Mouse (Mus musculus): ENCODE data around the gene Igbp1b.

The Igbp1b gene

DNA sequence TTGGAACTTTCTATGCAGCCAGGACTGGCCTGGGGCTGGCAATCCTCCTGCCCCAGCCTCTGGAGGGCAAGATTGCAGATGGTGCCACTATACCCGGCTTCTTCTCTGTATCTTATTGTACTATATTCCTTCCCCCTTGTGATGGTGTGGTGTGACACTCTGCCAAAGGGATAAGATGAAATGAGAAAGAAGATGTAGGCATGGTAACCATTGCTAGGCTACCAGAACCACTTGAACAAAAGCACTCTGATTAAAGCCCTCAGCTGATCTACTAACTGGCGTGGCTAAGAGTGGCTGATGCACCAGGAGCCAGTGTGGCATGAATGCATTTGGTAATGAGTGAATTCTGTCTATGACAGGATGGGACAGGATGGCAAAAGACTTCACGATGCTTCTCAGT is at the start of gene Igbp1b:
Gene Igbp1b, minus strand, starts transcription at position 29 of the 400 bp plus-strand sequence.
- in situ Hi-C loops (cut with MboI, MseI) = no loop called here

DNA sequence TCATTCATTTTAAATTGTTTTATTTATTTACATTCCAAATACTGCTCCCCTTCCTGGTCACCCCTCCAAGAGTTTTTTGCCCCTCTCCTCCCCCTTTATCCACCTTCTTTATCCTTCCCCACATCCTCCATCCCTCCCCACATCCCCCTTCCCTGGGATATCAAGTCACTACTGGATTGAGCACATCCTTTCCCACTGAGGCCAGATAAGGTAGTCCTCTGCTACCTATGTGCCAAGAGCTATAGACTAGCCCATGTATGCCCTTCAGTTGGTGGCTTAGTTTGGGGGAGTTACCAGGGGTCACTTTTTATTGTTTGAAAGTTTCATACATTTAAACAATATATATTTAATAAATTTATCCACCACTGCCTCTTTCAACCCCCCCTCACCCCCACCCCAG is 24.6 kb upstream of the Igbp1b start:
- in situ Hi-C loops (cut with MboI, MseI) = no loop called here

DNA sequence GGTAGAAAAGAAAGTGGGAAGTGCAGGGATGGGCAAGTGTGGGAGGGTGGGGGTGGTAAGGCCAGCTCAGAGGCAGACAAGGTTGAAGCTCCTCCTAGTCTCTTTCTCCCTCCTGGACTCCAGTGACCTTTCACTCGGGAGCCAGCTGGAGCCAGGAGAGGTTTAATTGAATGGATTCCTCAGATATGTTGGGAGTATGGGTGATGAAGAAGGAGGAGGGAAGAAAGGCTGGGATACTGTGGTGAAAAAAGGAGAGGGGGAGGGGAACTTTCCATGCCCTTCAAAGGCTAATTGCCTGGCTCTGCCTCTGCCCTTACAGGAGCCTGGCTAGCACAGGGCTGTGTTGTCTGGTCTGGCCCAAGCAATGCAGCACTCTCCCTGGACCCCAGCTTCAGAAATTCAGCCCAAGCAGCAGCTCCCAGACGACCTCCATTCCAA is 14.4 kb upstream of the Igbp1b start:
- in situ Hi-C loops (cut with MboI, MseI) = no loop called here

DNA sequence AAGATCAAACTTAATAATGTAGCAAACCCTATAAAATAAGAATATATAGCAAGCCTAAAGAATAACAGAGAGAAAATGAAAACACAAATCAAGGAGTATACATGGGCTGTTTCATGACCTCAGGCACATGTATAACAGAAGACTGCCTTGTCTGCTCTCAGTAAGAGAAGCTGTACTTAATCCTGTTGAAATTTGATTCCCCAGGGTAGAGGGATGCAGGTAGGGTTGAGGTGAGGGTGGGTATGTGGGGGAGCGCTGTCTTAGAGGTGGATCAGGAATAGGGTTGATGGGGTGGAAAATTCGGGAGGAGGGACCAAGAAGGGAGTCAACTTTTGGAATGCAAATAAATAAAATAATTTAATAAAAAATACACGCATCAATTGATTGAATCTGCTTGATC is 7.1 kb upstream of the Igbp1b start:
- in situ Hi-C loops (cut with MboI, MseI) = no loop called here

DNA sequence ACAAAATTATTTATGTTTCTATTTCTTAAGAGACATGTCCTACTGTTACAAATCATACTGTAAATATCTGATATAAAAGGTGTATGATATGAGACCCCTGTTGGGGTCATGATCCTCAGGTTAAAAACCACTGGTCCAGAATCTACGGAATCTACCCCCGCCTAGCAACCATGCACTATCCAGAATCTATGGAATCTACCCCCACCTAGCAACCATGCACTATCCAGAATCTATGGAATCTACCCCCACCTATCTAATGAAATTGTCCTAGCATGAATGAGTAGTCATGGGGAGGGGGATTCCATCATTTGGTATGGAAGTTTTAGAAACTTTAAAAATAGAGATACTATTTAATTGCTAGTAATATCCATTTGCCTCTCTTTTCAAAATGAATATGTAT is 12.7 kb downstream of the Igbp1b start:
- in situ Hi-C loops (cut with MboI, MseI) = no loop called here

DNA sequence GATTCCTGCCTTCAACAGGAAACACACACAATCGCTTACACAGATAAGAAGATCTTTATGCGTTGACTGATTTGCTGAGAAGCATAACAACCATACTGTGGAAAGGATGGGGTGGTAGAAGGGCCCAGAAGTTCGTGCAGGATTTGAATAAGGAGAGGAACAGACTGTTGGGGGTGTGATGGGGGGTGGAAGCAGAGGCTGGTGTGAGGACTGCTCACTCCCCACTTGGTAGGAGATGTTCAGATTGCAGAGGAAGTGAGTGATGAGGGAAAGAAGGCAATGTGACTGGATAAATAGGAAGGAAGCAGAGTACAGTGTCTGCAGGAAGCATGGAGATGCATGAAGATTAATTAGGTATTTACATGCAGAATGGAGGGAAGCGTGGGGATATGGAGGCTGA is 19.0 kb downstream of the Igbp1b start:
- in situ Hi-C loops (cut with MboI, MseI) = no loop called here

DNA sequence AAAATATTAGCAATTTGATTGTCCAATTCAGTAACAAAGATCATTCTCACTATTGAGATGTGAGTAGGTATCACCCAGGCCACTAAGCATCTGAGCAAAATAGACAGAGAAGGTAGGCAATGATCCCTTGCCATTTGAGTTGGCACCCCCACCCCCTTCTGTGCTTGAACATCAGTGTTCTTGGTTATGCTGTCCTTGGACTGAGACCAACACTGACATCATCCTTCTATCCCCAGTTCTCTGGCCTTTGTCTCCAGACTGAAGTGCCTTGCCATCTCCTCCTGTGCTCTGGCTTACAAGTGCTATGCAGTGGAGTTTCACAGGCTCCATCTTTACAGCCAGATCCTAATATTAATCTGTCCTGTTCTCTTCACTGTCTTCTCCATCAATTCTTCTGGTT is 37.6 kb downstream of the Igbp1b start:
- in situ Hi-C loops (cut with MboI, MseI) = no loop called here

DNA sequence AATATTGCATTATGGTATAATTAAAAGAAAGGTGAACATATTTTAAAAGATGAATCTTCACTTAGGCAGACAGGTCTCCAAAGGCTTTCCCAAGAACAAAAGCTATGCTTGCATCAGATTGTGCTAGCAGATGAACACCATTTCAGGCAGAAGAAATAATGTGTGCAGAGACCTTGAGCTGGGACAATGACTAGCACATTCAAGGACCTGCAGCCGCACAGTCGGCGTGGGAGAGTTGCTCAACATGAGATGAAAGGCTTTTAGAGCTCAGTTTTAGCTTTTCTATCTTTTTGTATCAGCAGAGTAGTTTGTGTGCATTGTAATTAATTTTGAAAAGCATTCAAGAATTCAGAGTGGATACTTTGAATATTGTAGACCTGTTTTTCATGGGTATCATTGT is 39.9 kb downstream of the Igbp1b start:
- in situ Hi-C loops (cut with MboI, MseI) = no loop called here

Data from regulatory T cell (primary cell).